Mouse (Mus musculus) CH12.LX (cell line): Measurements from ENCODE around the gene Fgfr2.

Experiments
- CHD1 ChIP-seq: IDR thresholded peaks from 2 replicates; pipeline ENCODE4 v1.6.1; 2012; ENCODE audit warnings: low read depth, low read length, improper control_type of control experiment, inconsistent platforms
- CTCF ChIP-seq, 2 experiments: IDR thresholded peaks in 1 of 2; conservative IDR thresholded peaks in 1 of 2; 2 replicates each; pipeline ENCODE4 v1.5.1; 2011 to 2012; ENCODE audit warnings: low read depth in 2 of 2, low read length in 2 of 2, improper control_type of control experiment in 1 of 2, inconsistent platforms in 1 of 2, mild to moderate bottlenecking in 1 of 2, moderate library complexity in 1 of 2
- E2F4 ChIP-seq: IDR thresholded peaks from 2 replicates; pipeline ENCODE4 v1.6.1; 2011; ENCODE audit warnings: low read depth, low read length, improper control_type of control experiment; ENCODE audit not compliant: insufficient replicate concordance
- GABPA ChIP-seq: IDR thresholded peaks from 2 replicates; pipeline ENCODE4 v1.6.1; 2012; ENCODE audit warnings: low read depth, low read length, improper control_type of control experiment, inconsistent platforms; ENCODE audit not compliant: insufficient replicate concordance
- JUND ChIP-seq: conservative IDR thresholded peaks from 2 replicates; pipeline ENCODE4 v1.6.1; 2011; ENCODE audit warnings: low read depth, low read length, improper control_type of control experiment
- MYC ChIP-seq: IDR thresholded peaks from 2 replicates; pipeline ENCODE4 v1.6.1; 2011; ENCODE audit warnings: low read depth, mild to moderate bottlenecking, improper control_type of control experiment, low read length
- NRF1 ChIP-seq: IDR thresholded peaks from 2 replicates; pipeline ENCODE4 v1.6.1; 2014; ENCODE audit warnings: low read depth, mild to moderate bottlenecking, inconsistent platforms, low read length, improper control_type of control experiment, moderate library complexity
- RCOR1 ChIP-seq: conservative IDR thresholded peaks from 2 replicates; pipeline ENCODE4 v1.6.1; 2012; ENCODE audit warnings: low read depth, mild to moderate bottlenecking, inconsistent platforms, low read length, improper control_type of control experiment
- UBTF ChIP-seq: IDR thresholded peaks from 2 replicates; pipeline ENCODE4 v1.6.1; 2012; ENCODE audit warnings: low read depth, mild to moderate bottlenecking, inconsistent platforms, low read length, improper control_type of control experiment, moderate library complexity
- USF2 ChIP-seq: conservative IDR thresholded peaks from 2 replicates; pipeline ENCODE4 v1.6.1; 2011; ENCODE audit warnings: low read depth, low read length, improper control_type of control experiment

- TF ChIP-seq E2F4 (no peak), JUND (no peak), CHD1 (no peak), GABPA (no peak), NRF1 (no peak), CTCF (conservative IDR thresholded peaks at IDR 0.05 in 1 of 2, IDR thresholded peaks at IDR 0.05 in 1 of 2; ENCODE audit: low read depth in 2 of 2, low read length in 2 of 2) (no peak), MYC (no peak), UBTF (no peak), USF2 (no peak), RCOR1 (no peak)
These were observed 2979.8 kb downstream of the Fgfr2 start for GRCm38 (mm10) chr7:130143371-130143770.
